Mouse (Mus musculus) erythroblast, embryonic 14.5 days (primary cell): ENCODE measurements around the gene Kcng1.

Source experiments
- GATA1 ChIP-seq: IDR thresholded peaks from 2 replicates; pipeline ENCODE4 v1.6.1; 2012; ENCODE audit warnings: low read length, inconsistent platforms, mixed read lengths
- TAL1 ChIP-seq: IDR thresholded peaks from 3 replicates; pipeline ENCODE4 v1.6.1; 2012; ENCODE audit warnings: low read length, inconsistent platforms, mixed read lengths

- TF ChIP-seq GATA1: no peak
- TF ChIP-seq TAL1: no peak
Measured at GRCm38 (mm10) chr2:168238335-168238734, 43.2 kb downstream of the Kcng1 start.
